10 mouse cellular contexts compared by ENCODE assay signal in the genomic region with DNA sequence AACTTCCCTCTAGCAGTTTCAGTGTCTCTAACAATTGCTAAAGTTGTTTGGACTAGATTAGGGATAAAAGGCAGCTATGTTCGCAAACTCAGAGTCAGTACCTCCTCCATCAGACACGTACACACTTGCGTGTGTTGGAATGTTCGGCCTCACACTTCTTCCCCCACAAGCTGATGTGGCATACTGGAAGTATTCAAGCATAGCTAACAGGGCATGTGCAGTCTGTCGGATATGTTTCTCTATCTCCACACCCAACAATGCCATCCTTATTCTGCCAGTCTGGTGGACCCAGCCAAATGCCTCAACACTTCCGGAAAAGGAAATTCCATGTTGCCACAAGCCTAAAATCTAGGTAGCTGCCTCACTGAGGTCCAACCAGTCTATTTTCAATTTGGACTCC.
DNase-seq lines count a peak whose midpoint lies in the region; ATAC-seq and TF ChIP-seq lines count a peak whose summit lies in the region.
"Had no signal": no experiment of that assay in that cellular context is flagged by ENCODE, and none has a peak within 500 bp of the region (broad histone marks: within the 10 kb centered on the region; RNA-seq: fewer than 3 reads in every experiment).

No protein-coding gene starts in this region.

- H3K4me1 ChIP-seq in lung, embryonic 15.5 days: no peaks in the 10 kb centered on the region
- peaks cover 16% of the 10 kb centered on the region for H3K4me1 ChIP-seq in forebrain, embryonic 15.5 days
- H3K4me1 ChIP-seq in neural tube, embryonic 12.5 days: peaks cover 7% of the 10 kb centered on the region; the same call in 1 of the 2 replicates
- H3K4me1 ChIP-seq: heart, embryonic 13.5 days; liver, embryonic 15.5 days had no signal

- H3K9ac ChIP-seq in lung, embryonic 15.5 days: no peak overlapping the region
- H3K9ac ChIP-seq in forebrain, embryonic 15.5 days (replicated peaks): no peak overlapping the region
- H3K9ac ChIP-seq in neural tube, embryonic 12.5 days: no peak overlapping the region
- H3K9ac ChIP-seq: heart, embryonic 13.5 days; liver, embryonic 15.5 days had no signal

- TF ChIP-seq CTCF in brain, embryonic 14.5 days (IDR thresholded peaks at IDR 0.05; ENCODE audit: borderline replicate concordance, extremely low read depth, insufficient read depth, insufficient read length): no peak

- H3K4me2 ChIP-seq in lung, embryonic 15.5 days: no peak overlapping the region
- H3K4me2 ChIP-seq in forebrain, embryonic 15.5 days (replicated peaks): peak overlapping the region; percentile 14; the same call in 1 of the 2 replicates
- H3K4me2 ChIP-seq in neural tube, embryonic 12.5 days (replicated peaks): no peak overlapping the region
- H3K4me2 ChIP-seq: heart, embryonic 13.5 days; liver, embryonic 15.5 days had no signal

- no peak overlapping the region for H3K27ac ChIP-seq in lung, embryonic 15.5 days
- peak overlapping the region; percentile 63 for H3K27ac ChIP-seq in forebrain, embryonic 15.5 days (replicated peaks)
- H3K27ac ChIP-seq in neural tube, embryonic 12.5 days: no peak overlapping the region
- H3K27ac ChIP-seq: heart, embryonic 13.5 days; liver, embryonic 15.5 days had no signal

- no peaks in the 10 kb centered on the region for H3K9me3 ChIP-seq in lung, embryonic 15.5 days
- H3K9me3 ChIP-seq in forebrain, embryonic 15.5 days: no peaks in the 10 kb centered on the region
- no peaks in the 10 kb centered on the region for H3K9me3 ChIP-seq in neural tube, embryonic 12.5 days
- H3K9me3 ChIP-seq: heart, embryonic 13.5 days; liver, embryonic 15.5 days had no signal

- no peaks in the 10 kb centered on the region for H3K27me3 ChIP-seq in lung, embryonic 15.5 days
- H3K27me3 ChIP-seq in forebrain, embryonic 15.5 days: no peaks in the 10 kb centered on the region
- no peaks in the 10 kb centered on the region for H3K27me3 ChIP-seq in neural tube, embryonic 12.5 days (replicated peaks)
- H3K27me3 ChIP-seq: heart, embryonic 13.5 days; liver, embryonic 15.5 days had no signal

- DNase-seq in lung, postnatal 4 days: no peak
- DNase-seq in brain, embryonic 14.5 days (ENCODE audit: low read depth): peak; percentile 78
- DNase-seq in cerebellum, postnatal 4 days (ENCODE audit: low spot score in 2 of 2): no peak

- 59% methylated on average over 6 of the region's 6 CpGs for WGBS in lung, embryonic 15.5 days
- 18% methylated on average over 6 of the region's 6 CpGs for WGBS in forebrain, embryonic 15.5 days
- WGBS in neural tube, embryonic 12.5 days: 73% methylated on average over 6 of the region's 6 CpGs

- ATAC-seq in lung, embryonic 15.5 days (ENCODE audit: borderline replicate concordance, extremely low read depth, low FRiP score, low TSS enrichment): peak; percentile 31; the same call in 1 of the 2 replicates
- ATAC-seq in forebrain, embryonic 15.5 days (replicated peaks): peak; percentile 72
- peak; percentile 50; the same call in 1 of the 2 replicates for ATAC-seq in neural tube, embryonic 12.5 days (ENCODE audit: low FRiP score, low read depth)
- no peak for ATAC-seq in cerebellum, adult (ENCODE audit: insufficient number of reproducible peaks, low FRiP score, low TSS enrichment)
- ATAC-seq: intestine, postnatal 0 days had no signal

- no peak for TF ChIP-seq POLR2A in brain, embryonic 14.5 days (IDR thresholded peaks at IDR 0.05; ENCODE audit: borderline replicate concordance, extremely low read depth, insufficient read depth, insufficient read length, poor library complexity, severe bottlenecking)

- no peak overlapping the region for H3K4me3 ChIP-seq in lung, embryonic 15.5 days
- H3K4me3 ChIP-seq in forebrain, embryonic 15.5 days: no peak overlapping the region
- H3K4me3 ChIP-seq in neural tube, embryonic 12.5 days: no peak overlapping the region
- H3K4me3 ChIP-seq: heart, embryonic 13.5 days; liver, embryonic 15.5 days had no signal

- no peaks in the 10 kb centered on the region for H3K36me3 ChIP-seq in lung, embryonic 15.5 days
- no peaks in the 10 kb centered on the region for H3K36me3 ChIP-seq in forebrain, embryonic 15.5 days
- H3K36me3 ChIP-seq in neural tube, embryonic 12.5 days: no peaks in the 10 kb centered on the region
- H3K36me3 ChIP-seq: heart, embryonic 13.5 days; liver, embryonic 15.5 days had no signal
